Mouse (Mus musculus) forebrain, embryonic 13.5 days (tissue): ENCODE measurements at regions not wholly inside any gene's neighbourhood (a gene's known extent, or its start where the extent isn't known, plus 50 kb on each side); places are given as distances from the start of the nearest gene placed in this dataset.

Source experiments
- ATAC-seq: fragments of 200-750 bp; cut with Nextera tagmentation; 2 replicates; pipeline ENCODE4 v1.8.0; 2017
- H3K27ac ChIP-seq: fragments of 300-500 bp; sonication (generic); 2 replicates; pipeline ENCODE4 v1.5.1; 2015; ENCODE audit warnings: inconsistent platforms, mild to moderate bottlenecking, moderate library complexity
- H3K27me3 ChIP-seq: fragments of 300-500 bp; sonication (generic); 2 replicates; pipeline ENCODE4 v1.6.1; 2015; ENCODE audit warnings: mild to moderate bottlenecking, inconsistent platforms
- H3K36me3 ChIP-seq: fragments of 300-500 bp; sonication (generic); 2 replicates; pipeline ENCODE4 v1.6.1; 2015; ENCODE audit warnings: mild to moderate bottlenecking, inconsistent platforms; ENCODE audit not compliant: poor library complexity, severe bottlenecking
- H3K4me1 ChIP-seq: fragments of 300-500 bp; sonication (generic); 2 replicates; pipeline ENCODE4 v1.6.1; 2015; ENCODE audit warnings: inconsistent platforms
- H3K4me2 ChIP-seq: fragments of 300-500 bp; sonication (generic); 2 replicates; pipeline ENCODE4 v1.6.1; 2015; ENCODE audit warnings: inconsistent platforms, mild to moderate bottlenecking, moderate library complexity
- H3K4me3 ChIP-seq: fragments of 300-500 bp; sonication (generic); 2 replicates; pipeline ENCODE4 v1.5.1; 2015; ENCODE audit warnings: mild to moderate bottlenecking, inconsistent platforms
- H3K9ac ChIP-seq: fragments of 300-500 bp; sonication (generic); 2 replicates; pipeline ENCODE4 v1.6.1; 2015; ENCODE audit warnings: mild to moderate bottlenecking, inconsistent platforms
- H3K9me3 ChIP-seq: fragments of 300-500 bp; sonication (generic); replicated peaks from 2 replicates; pipeline ENCODE4 v1.6.1; 2016; ENCODE audit warnings: inconsistent platforms
- WGBS: fragments of 180-500 bp; shearing (Covaris S2); methylation state at CpG from one replicate; pipeline ENCODE4 v1.1.7; 2015; 5-methylcytosine and 5-hydroxymethylcytosine counted together

- peaks cover 20% of the 10 kb centered on the region for H3K4me1 ChIP-seq
- no peaks in the 10 kb centered on the region for H3K36me3 ChIP-seq
- whole genome bisulfite sequencing = 44% methylated on average over 13 of the region's 13 CpGs
- peak; percentile 62 for ATAC-seq
- no peak overlapping the region for H3K4me3 ChIP-seq
- H3K9ac ChIP-seq = no peak overlapping the region
- H3K27ac ChIP-seq = peak overlapping the region; percentile 35
- no peaks in the 10 kb centered on the region for H3K9me3 ChIP-seq
- H3K4me2 ChIP-seq = no peak overlapping the region
- H3K27me3 ChIP-seq = no peaks in the 10 kb centered on the region
These were observed 183.5 kb upstream of the Klf7 start for GRCm38 (mm10) chr1:64305427-64306213.

- ATAC-seq = no peak
- H3K9me3 ChIP-seq = no peaks in the 10 kb centered on the region
- no peaks in the 10 kb centered on the region for H3K36me3 ChIP-seq
- WGBS = 6% methylated on average over 9 of the region's 10 CpGs
- H3K9ac ChIP-seq = no peak overlapping the region
- H3K4me2 ChIP-seq = peak overlapping the region; percentile 38
- no peak overlapping the region for H3K4me3 ChIP-seq
- peaks cover 14% of the 10 kb centered on the region for H3K4me1 ChIP-seq
- no peak overlapping the region; the same call in 1 of the 2 replicates for H3K27ac ChIP-seq
- H3K27me3 ChIP-seq = no peaks in the 10 kb centered on the region
These were observed 180.8 kb upstream of the Klf7 start for GRCm38 (mm10) chr1:64302833-64303358.

GRCm38 (mm10) chr1:64301530-64302061 lies 179.5 kb upstream of the Klf7 start:
- H3K9me3 ChIP-seq = no peaks in the 10 kb centered on the region
- WGBS = 83% methylated on average over 6 of the region's 6 CpGs
- no peaks in the 10 kb centered on the region for H3K27me3 ChIP-seq
- no peak overlapping the region for H3K9ac ChIP-seq
- no peak overlapping the region for H3K4me3 ChIP-seq
- no peaks in the 10 kb centered on the region for H3K36me3 ChIP-seq
- H3K4me2 ChIP-seq = no peak overlapping the region
- H3K27ac ChIP-seq = no peak overlapping the region
- no peak for ATAC-seq
- peaks cover 12% of the 10 kb centered on the region; the same call in 1 of the 2 replicates for H3K4me1 ChIP-seq

- Histone ChIP-seq H3K9me3 (no peaks in the 10 kb centered on the region), H3K4me1 (peaks cover 12% of the 10 kb centered on the region; the same call in 1 of the 2 replicates), H3K4me3 (no peak overlapping the region), H3K27ac (no peak overlapping the region), H3K9ac (no peak overlapping the region), H3K4me2 (no peak overlapping the region), H3K27me3 (no peaks in the 10 kb centered on the region), H3K36me3 (no peaks in the 10 kb centered on the region)
- no peak for ATAC-seq
- WGBS = 86% methylated on average over 8 of the region's 8 CpGs
These were observed 179.0 kb upstream of the Klf7 start for GRCm38 (mm10) chr1:64300951-64301529.

GRCm38 (mm10) chr1:64298950-64299349 lies 176.9 kb upstream of the Klf7 start:
- Histone ChIP-seq H3K4me3 (no peak overlapping the region), H3K36me3 (no peaks in the 10 kb centered on the region), H3K9me3 (no peaks in the 10 kb centered on the region), H3K9ac (no peak overlapping the region), H3K27me3 (no peaks in the 10 kb centered on the region), H3K4me1 (0 out of 2 replicates have a peak, but pooled peaks cover 4% of the 10 kb centered on the region), H3K4me2 (no peak overlapping the region), H3K27ac (no peak overlapping the region)
- no peak for ATAC-seq
- 13% methylated on average over 2 of the region's 2 CpGs for WGBS

DNA sequence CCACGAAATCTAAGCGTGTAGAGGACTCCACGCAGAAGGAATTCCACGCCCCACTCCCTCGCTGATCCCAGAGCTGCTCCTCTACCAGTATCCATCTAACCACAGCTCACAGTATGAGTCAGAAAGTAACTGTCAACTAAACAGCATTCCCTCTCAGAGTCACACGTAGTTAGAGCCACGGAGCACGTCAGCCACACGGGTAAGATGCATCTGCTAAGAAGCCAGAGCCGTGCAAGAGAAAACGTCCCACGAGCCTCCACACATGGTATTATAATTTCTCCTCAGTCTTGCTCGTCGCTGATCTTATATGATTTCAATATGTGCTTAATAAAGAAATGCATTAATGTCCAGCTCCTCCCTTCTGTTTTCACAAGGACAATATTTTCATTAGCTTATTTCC lies 176.1 kb upstream of the Klf7 start:
- no peak for ATAC-seq
- Histone ChIP-seq H3K27ac (no peak overlapping the region), H3K36me3 (no peaks in the 10 kb centered on the region), H3K9me3 (no peaks in the 10 kb centered on the region), H3K4me2 (no peak overlapping the region), H3K9ac (no peak overlapping the region), H3K27me3 (no peaks in the 10 kb centered on the region), H3K4me1 (0 out of 2 replicates have a peak, but pooled peaks cover 4% of the 10 kb centered on the region), H3K4me3 (no peak overlapping the region)
- WGBS = 85% methylated on average over 14 of the region's 14 CpGs

DNA sequence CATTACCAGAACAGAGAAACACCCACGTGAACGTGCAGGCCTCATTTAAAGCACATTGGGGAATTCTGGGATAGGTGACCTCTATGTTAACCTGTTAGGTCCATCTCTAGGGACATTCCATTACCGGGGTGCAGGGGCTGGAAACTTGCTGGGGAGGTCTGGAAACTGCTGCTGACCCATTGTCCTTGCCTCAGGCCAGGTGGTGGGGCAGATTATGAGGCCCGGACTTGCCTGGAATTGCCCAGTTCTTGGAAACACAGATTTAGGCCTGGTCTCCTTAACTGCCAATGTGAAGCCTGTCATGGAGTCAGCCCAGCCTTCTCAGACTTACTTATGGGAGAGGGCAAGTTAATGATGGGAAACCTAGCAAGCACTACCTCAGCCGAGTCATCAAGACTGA lies 175.3 kb upstream of the Klf7 start:
- WGBS = 88% methylated on average over 5 of the region's 5 CpGs
- no peak for ATAC-seq
- Histone ChIP-seq H3K27me3 (no peaks in the 10 kb centered on the region), H3K36me3 (no peaks in the 10 kb centered on the region), H3K9me3 (no peaks in the 10 kb centered on the region), H3K27ac (no peak overlapping the region), H3K4me3 (no peak overlapping the region), H3K4me1 (no peaks in the 10 kb centered on the region), H3K4me2 (no peak overlapping the region), H3K9ac (no peak overlapping the region)

GRCm38 (mm10) chr1:64295512-64295945 lies 173.4 kb upstream of the Klf7 start:
- Histone ChIP-seq H3K4me3 (no peak overlapping the region), H3K36me3 (no peaks in the 10 kb centered on the region), H3K4me1 (no peaks in the 10 kb centered on the region), H3K9ac (no peak overlapping the region), H3K4me2 (no peak overlapping the region), H3K27me3 (no peaks in the 10 kb centered on the region), H3K9me3 (no peaks in the 10 kb centered on the region), H3K27ac (no peak overlapping the region)
- 33% methylated on average over 6 of the region's 6 CpGs for WGBS
- ATAC-seq = no peak; the same call in 1 of the 2 replicates

- Histone ChIP-seq H3K9me3 (no peaks in the 10 kb centered on the region), H3K4me3 (no peak overlapping the region), H3K9ac (no peak overlapping the region), H3K36me3 (no peaks in the 10 kb centered on the region), H3K27ac (no peak overlapping the region), H3K4me2 (no peak overlapping the region), H3K4me1 (no peaks in the 10 kb centered on the region), H3K27me3 (no peaks in the 10 kb centered on the region)
- WGBS = 86% methylated on average over 7 of the region's 7 CpGs
- no peak for ATAC-seq
These were observed 173.0 kb upstream of the Klf7 start for GRCm38 (mm10) chr1:64295051-64295450.

DNA sequence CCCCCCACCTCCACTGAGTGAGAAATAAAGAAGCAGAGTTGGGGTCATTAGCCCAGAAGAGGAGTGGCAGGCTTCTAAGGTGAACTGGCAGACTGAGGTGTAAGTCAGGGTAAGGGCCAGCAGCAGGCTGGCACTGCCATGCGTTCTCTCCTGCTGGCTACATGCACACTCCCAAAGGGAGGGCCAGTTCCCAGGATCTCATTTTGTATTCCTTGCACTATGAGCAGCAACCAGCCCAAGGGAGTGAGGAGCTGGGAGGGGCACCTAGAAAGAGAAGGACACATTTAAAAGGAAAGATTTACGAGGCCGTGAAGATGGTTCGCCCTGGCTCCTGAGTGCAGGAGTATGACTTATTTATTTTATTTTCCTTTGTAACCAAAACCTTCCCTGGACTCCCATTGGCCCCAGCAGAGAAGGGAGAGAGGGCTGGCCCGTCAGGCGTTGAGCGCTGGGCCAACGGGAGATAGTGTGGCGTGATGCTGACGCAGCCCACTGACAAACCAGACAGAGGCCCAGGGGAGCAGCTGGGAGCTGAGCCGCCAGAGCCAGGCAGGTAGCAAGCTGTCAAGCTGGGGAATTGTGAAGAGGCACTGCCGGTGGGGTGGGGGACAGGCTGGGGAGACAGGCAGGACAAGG lies 166.8 kb upstream of the Klf7 start:
- Histone ChIP-seq H3K36me3 (no peaks in the 10 kb centered on the region), H3K9ac (no peak overlapping the region), H3K9me3 (no peaks in the 10 kb centered on the region), H3K4me1 (no peaks in the 10 kb centered on the region), H3K4me3 (no peak overlapping the region), H3K4me2 (no peak overlapping the region), H3K27me3 (no peaks in the 10 kb centered on the region), H3K27ac (no peak overlapping the region)
- no peak for ATAC-seq
- 57% methylated on average over 12 of the region's 12 CpGs for WGBS

GRCm38 (mm10) chr1:64287068-64287467 lies 165.0 kb upstream of the Klf7 start:
- no peaks in the 10 kb centered on the region for H3K27me3 ChIP-seq
- no peak overlapping the region for H3K4me3 ChIP-seq
- H3K9ac ChIP-seq = no peak overlapping the region
- no peaks in the 10 kb centered on the region for H3K36me3 ChIP-seq
- whole genome bisulfite sequencing = 81% methylated on average over 2 of the region's 2 CpGs
- H3K4me1 ChIP-seq = no peaks in the 10 kb centered on the region
- H3K9me3 ChIP-seq = no peaks in the 10 kb centered on the region
- no peak overlapping the region for H3K4me2 ChIP-seq
- H3K27ac ChIP-seq = no peak overlapping the region
- ATAC-seq = no peak

GRCm38 (mm10) chr1:64284656-64285055 lies 162.6 kb upstream of the Klf7 start:
- H3K4me3 ChIP-seq = no peak overlapping the region
- ATAC-seq = no peak
- no peak overlapping the region for H3K27ac ChIP-seq
- H3K27me3 ChIP-seq = no peaks in the 10 kb centered on the region
- H3K36me3 ChIP-seq = no peaks in the 10 kb centered on the region
- H3K4me1 ChIP-seq = no peaks in the 10 kb centered on the region
- H3K9ac ChIP-seq = no peak overlapping the region
- no peak overlapping the region for H3K4me2 ChIP-seq
- H3K9me3 ChIP-seq = no peaks in the 10 kb centered on the region
- 88% methylated on average over 8 of the region's 8 CpGs for WGBS
